Mouse (Mus musculus): ENCODE measurements at regions not wholly inside any gene's neighbourhood (a gene's known extent, or its start where the extent isn't known, plus 50 kb on each side); places are given as distances from the start of the nearest gene placed in this dataset.

DNA sequence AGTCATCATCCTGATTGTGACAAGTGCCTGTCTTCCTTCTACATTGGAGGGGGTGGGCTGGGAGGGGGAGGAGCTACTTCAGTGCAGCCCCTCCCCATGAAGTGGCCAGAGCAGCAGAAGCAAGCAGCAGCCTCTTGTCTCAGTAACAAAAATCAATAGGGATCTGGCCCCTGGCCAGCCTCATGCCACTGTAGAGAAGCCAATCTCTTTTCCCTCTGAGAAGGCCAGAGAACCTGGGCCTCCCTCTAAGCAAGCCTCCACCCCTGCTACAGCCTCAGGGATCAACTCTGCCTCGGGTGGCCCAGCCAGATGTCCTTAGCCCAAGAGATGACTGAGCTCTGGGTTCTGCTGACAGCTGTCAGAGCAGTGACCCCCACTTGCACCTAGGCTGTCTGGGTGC, 159.9 kb upstream of the Rybp start:
- Histone ChIP-seq H3K4me3 (ENCODE audit: insufficient read depth in 1 of 2, low read depth in 2 of 2, low read length in 2 of 2) (no peak overlapping the region), H3K27ac (no peak overlapping the region), H3K9me3 (ENCODE audit: control insufficient read depth, low read length) (peaks cover 5% of the 10 kb centered on the region; the same call in 1 of the 2 replicates), H3K4me1 (replicated peaks; ENCODE audit: control insufficient read depth in 2 of 2, insufficient read depth in 2 of 2, low read length in 1 of 2) (0 out of 4 replicates have a peak, but pooled peaks cover 0 to 2% of the 10 kb centered on the region in 2 experiments), H3K9ac (replicated peaks) (no peak overlapping the region), H3K4me2 (ENCODE audit: low read depth) (no peak overlapping the region), H3K36me3 (replicated peaks; ENCODE audit: control insufficient read depth, insufficient read depth, low read depth) (no peaks in the 10 kb centered on the region), H3K27me3 (ENCODE audit: control insufficient read depth, insufficient read depth, low read length) (no peaks in the 10 kb centered on the region)
- no peak for TF ChIP-seq EP300 (IDR thresholded peaks at IDR 0.05; ENCODE audit: low read depth)
- no peak for TF ChIP-seq CTCF (IDR thresholded peaks at IDR 0.05; ENCODE audit: low read depth)
- no peak for ATAC-seq (ENCODE audit: insufficient read depth)
- DNase-seq (ENCODE audit: low read depth in 3 of 3, low spot score in 3 of 3) = no peak
- 17% methylated on average over 1 of the region's 1 CpGs for WGBS (ENCODE audit: insufficient replicate concordance)

DNA sequence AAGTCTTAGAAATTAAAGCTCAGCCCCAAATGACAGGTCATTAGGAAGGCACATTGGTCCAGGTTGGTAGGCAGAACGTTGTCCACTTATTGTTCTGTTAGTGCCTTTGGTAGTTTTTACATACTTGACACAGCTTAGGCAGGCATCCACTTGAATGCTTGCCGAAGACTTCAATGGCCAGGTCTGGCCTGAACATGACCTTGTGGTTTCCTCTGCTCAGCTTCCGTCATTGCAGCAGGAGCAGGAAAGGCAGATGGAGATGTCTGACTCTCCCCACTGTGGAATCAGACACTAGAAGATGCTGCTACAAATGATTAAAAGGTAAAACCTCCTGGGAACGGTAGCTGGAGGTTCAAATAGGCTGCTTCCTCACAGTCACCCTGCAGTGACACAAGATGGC, 159.5 kb upstream of the Rybp start:
- Histone ChIP-seq H3K9ac (replicated peaks) (no peak overlapping the region), H3K9me3 (ENCODE audit: control insufficient read depth, low read length) (peaks cover 5% of the 10 kb centered on the region; the same call in 1 of the 2 replicates), H3K27ac (no peak overlapping the region), H3K27me3 (ENCODE audit: control insufficient read depth, insufficient read depth, low read length) (no peaks in the 10 kb centered on the region), H3K4me3 (ENCODE audit: insufficient read depth in 1 of 2, low read depth in 2 of 2, low read length in 2 of 2) (no peak overlapping the region), H3K4me1 (replicated peaks; ENCODE audit: control insufficient read depth in 2 of 2, insufficient read depth in 2 of 2, low read length in 1 of 2) (0 out of 4 replicates have a peak, but pooled peaks cover 0 to under 1% of the 10 kb centered on the region in 2 experiments), H3K4me2 (ENCODE audit: low read depth) (no peak overlapping the region), H3K36me3 (replicated peaks; ENCODE audit: control insufficient read depth, insufficient read depth, low read depth) (no peaks in the 10 kb centered on the region)
- 31% methylated on average over 4 of the region's 4 CpGs for WGBS (ENCODE audit: insufficient replicate concordance)
- DNase-seq (ENCODE audit: low read depth in 3 of 3, low spot score in 3 of 3) = no peak
- no peak for ATAC-seq (ENCODE audit: insufficient read depth)
- TF ChIP-seq EP300 (IDR thresholded peaks at IDR 0.05; ENCODE audit: low read depth) = no peak

DNA sequence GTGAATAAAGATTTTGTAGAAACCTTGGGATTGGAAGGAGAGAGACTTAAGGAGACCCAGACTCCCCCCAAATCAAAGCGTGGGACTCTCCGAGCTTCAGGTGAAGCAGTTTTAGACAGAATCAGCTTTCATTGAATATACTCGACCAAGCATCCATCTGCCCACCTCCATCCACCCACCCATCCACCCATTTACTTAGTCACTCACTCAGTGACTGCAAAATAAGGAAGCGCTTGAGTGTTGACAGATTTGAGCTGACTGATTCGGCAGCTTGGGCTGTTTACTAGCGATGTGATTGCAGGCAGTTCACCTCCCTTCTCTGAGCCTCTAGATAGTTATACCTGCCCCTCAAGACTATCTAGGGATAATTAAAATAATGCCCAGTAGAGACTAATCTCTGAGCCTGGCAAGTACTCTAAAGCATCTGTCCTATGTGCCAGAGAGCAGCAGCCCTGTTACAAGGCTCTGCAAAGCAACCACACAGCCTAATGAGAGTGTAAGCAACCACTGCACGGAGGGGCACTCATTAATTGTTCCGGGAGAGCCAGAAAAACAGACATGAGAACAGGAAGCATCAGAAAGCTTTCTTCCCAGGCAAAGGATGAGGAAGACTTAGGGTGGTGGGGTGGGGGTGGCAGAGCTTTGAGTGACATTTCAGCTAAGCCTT, 151.9 kb upstream of the Rybp start:
- 4% methylated on average over 8 of the region's 8 CpGs for WGBS (ENCODE audit: insufficient replicate concordance)
- Histone ChIP-seq H3K36me3 (replicated peaks; ENCODE audit: control insufficient read depth, insufficient read depth, low read depth) (no peaks in the 10 kb centered on the region), H3K9ac (replicated peaks) (no peak overlapping the region), H3K4me3 (ENCODE audit: insufficient read depth in 1 of 2, low read depth in 2 of 2, low read length in 2 of 2) (no peak overlapping the region), H3K4me2 (ENCODE audit: low read depth) (peak overlapping the region; percentile 21; the same call in 1 of the 2 replicates), H3K9me3 (ENCODE audit: control insufficient read depth, low read length) (no peaks in the 10 kb centered on the region), H3K27ac (no peak overlapping the region), H3K4me1 (replicated peaks; ENCODE audit: control insufficient read depth in 2 of 2, insufficient read depth in 2 of 2, low read length in 1 of 2) (peaks cover 0 to 6% of the 10 kb centered on the region in 2 experiments; a peak in 2 of 4 replicates), H3K27me3 (ENCODE audit: control insufficient read depth, insufficient read depth, low read length) (no peaks in the 10 kb centered on the region)
- TF ChIP-seq CTCF (IDR thresholded peaks at IDR 0.05; ENCODE audit: low read depth) (no peak), EP300 (IDR thresholded peaks at IDR 0.05; ENCODE audit: low read depth) (no peak)
- no peak for DNase-seq (ENCODE audit: low read depth in 3 of 3, low spot score in 3 of 3)
- no peak for ATAC-seq (ENCODE audit: insufficient read depth)

DNA sequence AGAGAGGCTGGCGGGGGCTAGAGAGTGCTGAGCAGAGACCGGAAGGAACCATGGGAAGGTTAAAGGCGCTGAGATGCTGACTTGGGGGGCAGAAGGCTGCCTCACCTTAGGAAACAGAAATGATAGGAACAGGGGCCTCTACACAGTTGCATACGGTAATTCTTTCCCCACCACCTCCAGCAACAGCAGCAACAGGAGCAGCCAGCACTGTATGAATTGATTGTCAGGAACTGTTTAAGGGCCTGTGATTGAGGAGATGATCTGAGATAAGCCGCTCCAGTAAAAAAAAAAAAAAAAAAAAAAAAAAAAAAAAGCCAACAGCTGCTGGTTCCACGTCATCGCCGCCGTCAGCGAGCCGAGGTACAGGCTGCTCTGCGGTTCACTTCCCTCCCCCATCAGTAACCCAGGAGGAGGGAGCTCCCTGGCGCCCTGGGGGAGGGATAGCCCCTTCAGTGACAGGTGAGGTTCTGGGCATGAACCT, 151.3 kb upstream of the Rybp start:
- peaks cover 0 to 6% of the 10 kb centered on the region in 2 experiments; a peak in 2 of 4 replicates for H3K4me1 ChIP-seq (replicated peaks; ENCODE audit: control insufficient read depth in 2 of 2, insufficient read depth in 2 of 2, low read length in 1 of 2)
- no peaks in the 10 kb centered on the region for H3K36me3 ChIP-seq (replicated peaks; ENCODE audit: control insufficient read depth, insufficient read depth, low read depth)
- no peaks in the 10 kb centered on the region for H3K9me3 ChIP-seq (ENCODE audit: control insufficient read depth, low read length)
- H3K4me3 ChIP-seq (ENCODE audit: insufficient read depth in 1 of 2, low read depth in 2 of 2, low read length in 2 of 2) = no peak overlapping the region
- H3K27ac ChIP-seq = no peak overlapping the region
- ATAC-seq (ENCODE audit: insufficient read depth) (no peak), DNase-seq (ENCODE audit: low read depth in 3 of 3, low spot score in 3 of 3) (no peak)
- no peaks in the 10 kb centered on the region for H3K27me3 ChIP-seq (ENCODE audit: control insufficient read depth, insufficient read depth, low read length)
- TF ChIP-seq CTCF (IDR thresholded peaks at IDR 0.05; ENCODE audit: low read depth) (no peak), EP300 (IDR thresholded peaks at IDR 0.05; ENCODE audit: low read depth) (no peak)
- no peak overlapping the region for H3K9ac ChIP-seq (replicated peaks)
- H3K4me2 ChIP-seq (ENCODE audit: low read depth) = peak overlapping the region; percentile 21; the same call in 1 of the 2 replicates
- WGBS (ENCODE audit: insufficient replicate concordance) = under 1% methylated on average over 13 of the region's 13 CpGs

DNA sequence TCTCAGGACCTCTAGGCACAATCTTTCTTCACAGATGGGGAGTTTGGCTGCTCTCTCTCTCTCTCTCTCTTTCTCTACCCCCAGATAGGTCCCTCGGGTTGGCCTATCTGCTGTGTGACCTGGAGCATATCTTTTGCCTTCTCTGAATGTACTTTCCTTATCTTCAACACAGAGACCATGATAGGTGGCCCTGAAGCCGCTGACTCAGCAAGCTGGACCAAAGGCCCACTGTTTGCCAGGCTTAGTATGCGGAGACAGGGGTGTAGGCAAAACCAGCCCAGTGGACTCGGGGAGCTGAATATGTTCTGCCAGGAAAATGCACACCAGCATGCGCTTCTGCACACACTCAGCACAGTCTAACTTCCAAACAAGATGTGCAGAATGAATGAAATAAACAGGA, 150.7 kb upstream of the Rybp start:
- Histone ChIP-seq H3K4me1 (replicated peaks; ENCODE audit: control insufficient read depth in 2 of 2, insufficient read depth in 2 of 2, low read length in 1 of 2) (peaks cover 0 to 6% of the 10 kb centered on the region in 2 experiments; a peak in 2 of 4 replicates), H3K27ac (no peak overlapping the region), H3K4me3 (ENCODE audit: insufficient read depth in 1 of 2, low read depth in 2 of 2, low read length in 2 of 2) (no peak overlapping the region), H3K9me3 (ENCODE audit: control insufficient read depth, low read length) (no peaks in the 10 kb centered on the region), H3K4me2 (ENCODE audit: low read depth) (no peak overlapping the region), H3K9ac (replicated peaks) (no peak overlapping the region), H3K27me3 (ENCODE audit: control insufficient read depth, insufficient read depth, low read length) (no peaks in the 10 kb centered on the region), H3K36me3 (replicated peaks; ENCODE audit: control insufficient read depth, insufficient read depth, low read depth) (no peaks in the 10 kb centered on the region)
- no peak for TF ChIP-seq EP300 (IDR thresholded peaks at IDR 0.05; ENCODE audit: low read depth)
- no peak for ATAC-seq (ENCODE audit: insufficient read depth)
- WGBS (ENCODE audit: insufficient replicate concordance) = 23% methylated on average over 5 of the region's 5 CpGs
- DNase-seq (ENCODE audit: low read depth in 3 of 3, low spot score in 3 of 3) = no peak

Data from liver, embryonic 14.5 days (tissue).